Mouse (Mus musculus): ENCODE measurements at regions not wholly inside any gene's neighbourhood (a gene's known extent, or its start where the extent isn't known, plus 50 kb on each side); places are given as distances from the start of the nearest gene placed in this dataset.
A peak's percentile ranks its signal among the peaks of the same experiment; 100 is the strongest.

DNA sequence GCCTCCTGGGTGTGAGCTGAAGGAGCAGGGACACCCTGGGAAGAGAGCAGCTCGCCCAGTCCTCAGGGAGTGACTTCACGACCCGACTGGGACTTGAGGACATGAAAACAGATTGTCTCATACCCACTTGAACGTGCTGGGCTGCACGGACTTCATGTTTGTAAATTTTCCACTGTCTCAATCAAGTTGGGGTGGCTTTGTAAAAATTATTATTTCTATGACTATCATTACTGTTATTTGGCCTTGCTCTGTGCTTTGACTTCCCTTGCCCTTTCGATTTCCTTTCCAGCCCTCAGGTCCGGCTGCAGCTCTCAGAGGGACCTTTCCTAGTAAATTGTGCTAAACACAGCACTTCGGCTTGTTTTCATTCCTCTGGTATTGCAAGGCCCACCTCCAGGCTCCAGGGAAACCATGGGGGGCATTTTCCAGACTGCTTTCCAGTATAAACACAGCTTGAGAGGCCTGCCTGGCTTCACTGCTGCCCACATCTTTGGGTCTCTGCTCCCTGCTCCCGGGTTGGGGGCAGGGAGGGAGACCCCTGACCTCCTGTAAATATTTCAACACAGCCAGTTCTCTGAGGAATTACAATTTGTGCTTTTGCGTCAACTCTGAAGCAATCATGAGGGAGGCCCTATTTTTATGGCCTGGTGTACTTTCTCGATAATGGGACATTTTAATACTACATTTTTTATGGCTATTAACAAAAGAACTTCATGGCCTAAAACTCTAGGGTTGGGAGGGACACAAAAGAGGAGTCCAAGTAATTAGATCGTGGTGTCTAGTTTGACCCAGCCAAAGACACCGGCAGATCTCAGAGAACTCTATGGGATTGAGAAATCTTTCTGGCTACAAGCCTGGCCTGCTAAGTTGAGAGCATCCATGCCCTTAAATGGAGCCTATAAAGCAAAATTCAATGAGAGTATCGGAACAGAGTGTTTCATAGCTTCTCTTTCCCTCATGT is 68.9 kb upstream of the Errfi1 start:
- Histone ChIP-seq H3K4me3 (replicated peaks) (no peak overlapping the region), H3K27me3 (no peaks in the 10 kb centered on the region), H3K4me2 (no peak overlapping the region), H3K9ac (no peak overlapping the region), H3K4me1 (peaks cover 8% of the 10 kb centered on the region; the same call in 1 of the 2 replicates), H3K36me3 (replicated peaks) (no peaks in the 10 kb centered on the region), H3K9me3 (no peaks in the 10 kb centered on the region), H3K27ac (no peak overlapping the region)
- WGBS, result 82% methylated on average over 14 of the region's 14 CpGs
- no peak for ATAC-seq (ENCODE audit: low FRiP score)

DNA sequence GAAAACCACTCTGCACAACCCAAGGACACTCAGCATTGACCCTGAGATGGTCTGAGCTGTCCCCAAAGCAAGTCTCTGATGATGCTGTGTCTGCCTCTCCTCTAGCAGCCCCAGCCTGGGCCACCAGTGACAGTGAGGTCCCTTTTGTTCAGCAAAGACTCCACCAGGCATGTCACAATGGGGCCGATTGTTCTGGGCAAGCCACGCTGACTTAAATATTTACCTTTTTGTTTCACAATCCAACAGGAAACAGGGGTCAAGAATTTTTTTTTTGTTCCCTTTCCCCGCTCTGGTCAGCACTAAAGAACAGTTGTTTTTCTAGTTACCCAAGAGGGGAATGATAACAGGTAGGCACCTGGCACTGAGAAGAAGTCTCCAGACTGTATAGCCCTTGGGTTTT is 72.4 kb upstream of the Errfi1 start:
- no peak for ATAC-seq (ENCODE audit: low FRiP score)
- no peak overlapping the region for H3K27ac ChIP-seq

DNA sequence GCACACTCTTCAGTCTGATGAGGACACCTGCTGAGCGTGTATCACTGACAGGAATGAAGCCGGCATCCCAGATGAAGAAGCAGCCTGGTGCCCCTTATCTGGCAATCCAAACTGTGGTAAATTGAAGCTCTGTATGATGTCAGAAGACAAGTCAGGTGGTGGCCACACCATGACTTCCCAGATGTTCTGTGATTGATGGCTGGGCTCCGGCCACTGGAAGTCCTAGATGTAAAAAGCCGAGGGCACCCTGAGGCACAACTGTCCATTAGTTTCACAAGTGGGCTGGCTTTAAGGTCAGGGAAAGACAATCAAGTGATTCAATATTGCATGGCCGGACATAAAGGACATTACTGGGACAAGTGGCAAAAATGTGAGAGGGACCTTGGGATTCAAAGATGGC is 74.4 kb upstream of the Errfi1 start:
- ATAC-seq (ENCODE audit: low FRiP score), result no peak
- Histone ChIP-seq H3K27me3 (no peaks in the 10 kb centered on the region), H3K9me3 (no peaks in the 10 kb centered on the region), H3K36me3 (replicated peaks) (no peaks in the 10 kb centered on the region), H3K4me1 (peaks cover 13% of the 10 kb centered on the region), H3K4me3 (replicated peaks) (no peak overlapping the region), H3K9ac (no peak overlapping the region), H3K27ac (no peak overlapping the region), H3K4me2 (no peak overlapping the region)
- WGBS, result 72% methylated on average over 5 of the region's 5 CpGs

More for the DNA sequence above, 72.4 kb upstream of the Errfi1 start:
- Histone ChIP-seq H3K4me2 (no peak overlapping the region), H3K9ac (no peak overlapping the region), H3K27me3 (no peaks in the 10 kb centered on the region), H3K36me3 (replicated peaks) (no peaks in the 10 kb centered on the region), H3K9me3 (no peaks in the 10 kb centered on the region), H3K4me3 (replicated peaks) (no peak overlapping the region), H3K4me1 (peaks cover 13% of the 10 kb centered on the region)
- WGBS, result 58% methylated on average over 3 of the region's 3 CpGs

DNA sequence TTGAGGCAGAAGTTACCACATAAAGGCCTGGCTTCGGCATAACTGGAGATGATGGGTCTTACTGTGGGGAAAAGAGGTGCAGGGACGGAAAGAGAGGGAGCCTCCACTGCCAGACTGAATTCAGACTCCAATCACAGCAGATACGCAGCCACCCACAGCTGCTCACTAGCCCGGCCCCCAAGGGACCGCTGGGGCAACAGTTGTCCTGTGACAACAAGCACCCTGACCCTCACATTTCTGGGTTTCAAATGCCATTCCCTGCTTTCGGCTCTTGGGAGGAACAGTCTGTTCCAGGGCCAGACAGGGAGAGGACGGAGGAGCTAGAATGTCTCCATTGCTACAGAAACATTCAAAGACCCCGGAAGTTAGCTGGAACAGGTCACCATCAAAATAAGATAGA is 75.0 kb upstream of the Errfi1 start:
- no peak overlapping the region for H3K27ac ChIP-seq
- no peak for ATAC-seq (ENCODE audit: low FRiP score)

DNA sequence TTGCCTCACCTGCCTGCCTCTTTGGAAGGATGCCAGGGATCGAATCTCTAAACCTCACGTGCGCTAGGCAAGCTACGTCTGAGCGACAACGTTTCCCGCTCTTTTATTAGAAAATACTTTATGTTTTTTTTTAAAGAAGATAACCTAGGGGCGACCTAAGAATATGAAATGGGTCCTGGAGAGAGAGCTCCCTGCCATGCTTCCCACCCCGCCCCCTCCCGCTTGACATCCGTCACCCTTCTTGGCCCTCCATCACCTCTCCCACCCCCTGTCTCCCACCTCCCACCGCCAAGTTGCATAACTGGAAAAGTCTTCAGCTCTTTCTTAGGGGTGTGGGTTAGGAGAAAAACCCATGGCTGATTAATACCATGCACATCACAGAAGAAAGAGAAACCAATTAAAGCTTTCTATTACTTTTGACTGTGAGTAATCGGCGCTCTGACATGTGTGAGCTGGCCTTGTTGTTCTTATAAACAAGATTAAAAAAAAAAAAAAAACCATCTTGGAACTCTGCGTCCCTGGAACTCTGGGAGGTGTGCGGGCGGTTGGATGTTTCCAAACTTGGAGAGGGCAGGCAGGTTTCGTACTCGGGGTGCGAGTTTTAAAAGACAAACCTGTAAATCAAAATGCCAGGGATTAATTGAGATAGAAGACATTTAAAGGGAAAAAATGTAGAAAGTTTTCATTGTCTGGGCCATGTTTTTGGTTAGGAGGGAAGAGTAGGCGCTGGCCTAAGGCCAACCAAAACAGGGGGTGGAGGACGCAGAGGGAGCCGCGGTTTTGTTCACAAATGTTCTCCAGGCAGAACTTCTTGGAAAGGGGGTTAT is 77.8 kb upstream of the Errfi1 start:
- Histone ChIP-seq H3K4me3 (replicated peaks) (no peak overlapping the region), H3K9me3 (no peaks in the 10 kb centered on the region; the same call in 1 of the 2 replicates), H3K27me3 (no peaks in the 10 kb centered on the region), H3K9ac (no peak overlapping the region), H3K4me2 (no peak overlapping the region), H3K4me1 (peaks cover 8% of the 10 kb centered on the region), H3K36me3 (replicated peaks) (no peaks in the 10 kb centered on the region), H3K27ac (no peak overlapping the region)
- no peak for ATAC-seq (ENCODE audit: low FRiP score)
- 82% methylated on average over 24 of the region's 24 CpGs for WGBS

More for the DNA sequence above, 75.0 kb upstream of the Errfi1 start:
- H3K27me3 ChIP-seq, result no peaks in the 10 kb centered on the region
- H3K9ac ChIP-seq, result no peak overlapping the region
- WGBS, result 71% methylated on average over 8 of the region's 8 CpGs
- H3K4me2 ChIP-seq, result no peak overlapping the region
- no peak overlapping the region for H3K4me3 ChIP-seq (replicated peaks)
- H3K36me3 ChIP-seq (replicated peaks), result no peaks in the 10 kb centered on the region
- peaks cover 13% of the 10 kb centered on the region for H3K4me1 ChIP-seq
- H3K9me3 ChIP-seq, result no peaks in the 10 kb centered on the region

DNA sequence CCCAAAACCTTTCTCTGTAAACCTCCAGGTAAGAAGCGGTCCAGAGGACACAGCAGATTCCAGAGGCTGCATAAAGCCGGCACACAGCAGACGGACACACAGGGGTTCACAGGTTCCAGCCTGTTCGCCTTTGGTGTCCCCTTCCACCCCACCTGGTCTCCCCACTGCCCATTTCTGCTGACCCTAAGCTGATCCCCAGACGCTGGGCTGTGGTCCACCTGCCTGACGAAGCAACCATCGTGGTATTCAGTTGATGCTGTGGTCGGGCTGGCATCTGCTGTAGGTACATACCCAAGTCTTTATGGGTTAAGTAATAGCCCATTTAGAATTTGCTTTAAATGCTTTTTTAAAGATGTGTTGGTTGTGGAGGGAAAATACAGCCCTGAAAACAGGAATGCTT is 78.4 kb upstream of the Errfi1 start:
- ATAC-seq (ENCODE audit: low FRiP score), result no peak
- no peak overlapping the region for H3K9ac ChIP-seq
- peaks cover 5% of the 10 kb centered on the region; the same call in 1 of the 2 replicates for H3K4me1 ChIP-seq
- H3K4me2 ChIP-seq, result no peak overlapping the region
- H3K27ac ChIP-seq, result no peak overlapping the region
- H3K36me3 ChIP-seq (replicated peaks), result no peaks in the 10 kb centered on the region
- no peak overlapping the region for H3K4me3 ChIP-seq (replicated peaks)
- no peaks in the 10 kb centered on the region for H3K27me3 ChIP-seq
- 92% methylated on average over 8 of the region's 8 CpGs for WGBS
- H3K9me3 ChIP-seq, result no peaks in the 10 kb centered on the region; the same call in 1 of the 2 replicates

DNA sequence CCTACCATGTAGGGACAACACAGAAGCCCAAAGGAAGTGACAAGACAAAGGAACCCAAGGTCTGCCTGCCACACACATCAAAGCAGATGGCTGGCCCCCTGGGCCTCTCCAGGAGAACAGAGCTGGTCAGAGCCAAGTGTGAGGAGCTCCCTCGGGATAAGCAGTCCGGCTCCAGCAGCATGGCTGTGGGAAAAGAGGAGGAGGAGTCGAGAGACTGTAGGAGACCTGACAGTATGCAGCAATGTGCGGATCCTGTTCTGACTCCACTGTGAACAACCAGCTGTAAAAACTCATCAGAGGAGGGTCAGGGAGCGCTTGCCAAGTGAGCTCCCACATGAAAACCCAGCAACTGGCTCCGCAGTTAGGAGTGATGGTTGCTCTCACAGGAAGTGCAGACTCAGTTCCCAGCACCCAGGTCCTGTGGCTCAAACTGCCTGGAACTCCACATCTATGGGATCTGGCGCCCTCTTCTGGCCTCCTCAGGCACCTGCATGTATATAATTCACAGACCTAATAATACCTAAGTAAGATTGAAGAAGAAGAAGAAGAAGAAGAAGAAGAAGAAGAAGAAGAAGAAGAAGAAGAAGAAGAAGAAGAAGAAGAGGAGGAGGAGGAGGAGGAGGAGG is 79.3 kb upstream of the Errfi1 start:
- ATAC-seq (ENCODE audit: low FRiP score), result no peak

DNA sequence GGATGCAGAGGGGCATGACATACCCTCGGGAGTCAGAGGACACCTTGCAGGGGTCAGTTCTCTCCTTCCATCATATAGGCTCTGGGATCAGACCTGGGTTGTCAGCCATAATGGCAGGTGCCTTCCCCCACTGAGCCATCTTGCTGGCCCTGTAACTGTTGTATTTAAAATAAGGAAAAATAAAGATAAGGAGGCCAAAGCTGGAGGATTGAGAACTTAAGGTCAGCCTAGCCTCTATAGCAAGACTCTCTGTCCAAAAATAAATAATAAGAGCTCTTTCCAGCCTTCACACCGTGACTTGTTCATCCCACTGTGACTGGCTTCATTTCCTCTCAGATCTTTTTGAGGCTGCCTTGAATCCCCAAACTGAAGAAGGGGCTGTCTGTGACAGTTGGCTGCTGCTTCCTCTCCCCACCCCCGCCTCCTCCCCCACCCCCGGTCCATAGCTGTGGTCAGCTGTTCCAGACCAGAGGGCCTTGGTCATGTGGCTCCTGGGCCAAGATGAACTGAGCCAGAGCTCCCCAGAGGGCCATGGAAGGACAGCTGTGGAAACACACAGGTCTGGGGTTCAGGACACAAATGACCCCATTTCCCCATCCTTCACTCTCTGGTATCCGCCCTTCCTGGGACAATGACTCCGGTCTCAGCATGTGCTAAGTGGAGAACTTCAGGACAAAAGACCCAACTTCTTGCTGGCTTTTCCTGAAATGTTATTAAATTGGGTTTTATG is 81.6 kb upstream of the Errfi1 start:
- H3K9ac ChIP-seq, result no peak overlapping the region
- ATAC-seq (ENCODE audit: low FRiP score), result no peak
- H3K27me3 ChIP-seq, result no peaks in the 10 kb centered on the region
- H3K36me3 ChIP-seq (replicated peaks), result no peaks in the 10 kb centered on the region
- no peak overlapping the region for H3K27ac ChIP-seq
- WGBS, result 82% methylated on average over 6 of the region's 6 CpGs
- no peaks in the 10 kb centered on the region for H3K4me1 ChIP-seq
- no peak overlapping the region for H3K4me2 ChIP-seq
- H3K9me3 ChIP-seq, result no peaks in the 10 kb centered on the region; the same call in 1 of the 2 replicates
- H3K4me3 ChIP-seq (replicated peaks), result no peak overlapping the region

More for the DNA sequence above, 79.3 kb upstream of the Errfi1 start:
- no peaks in the 10 kb centered on the region; the same call in 1 of the 2 replicates for H3K9me3 ChIP-seq
- H3K4me2 ChIP-seq, result no peak overlapping the region
- H3K36me3 ChIP-seq (replicated peaks), result no peaks in the 10 kb centered on the region
- no peak overlapping the region for H3K27ac ChIP-seq
- H3K27me3 ChIP-seq, result no peaks in the 10 kb centered on the region
- 86% methylated on average over 7 of the region's 7 CpGs for WGBS
- no peak overlapping the region for H3K9ac ChIP-seq
- H3K4me1 ChIP-seq, result peaks cover 5% of the 10 kb centered on the region; the same call in 1 of the 2 replicates
- no peak overlapping the region for H3K4me3 ChIP-seq (replicated peaks)

DNA sequence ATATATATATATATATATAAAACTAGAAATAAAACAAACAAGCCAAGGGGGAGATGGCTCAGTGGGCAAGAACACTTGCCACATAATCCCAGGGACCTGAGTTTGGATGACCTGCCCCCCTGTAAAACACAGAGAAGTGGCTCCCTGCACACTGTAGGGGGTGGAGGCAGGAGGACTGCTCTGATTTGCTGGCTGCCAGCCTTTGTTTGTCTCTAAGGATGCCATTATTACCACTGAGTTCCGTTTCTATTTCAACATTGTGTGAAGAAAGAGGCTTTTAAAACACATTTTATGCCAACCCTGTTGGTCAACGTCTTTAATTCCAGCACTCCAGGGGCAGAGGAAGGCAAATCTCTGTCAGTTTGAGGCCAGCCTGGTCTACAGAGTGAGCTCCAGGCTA is 82.2 kb upstream of the Errfi1 start:
- Histone ChIP-seq H3K4me1 (no peaks in the 10 kb centered on the region), H3K27me3 (no peaks in the 10 kb centered on the region), H3K4me2 (no peak overlapping the region), H3K9me3 (no peaks in the 10 kb centered on the region; the same call in 1 of the 2 replicates), H3K9ac (no peak overlapping the region), H3K27ac (no peak overlapping the region), H3K4me3 (replicated peaks) (no peak overlapping the region), H3K36me3 (replicated peaks) (no peaks in the 10 kb centered on the region)
- ATAC-seq (ENCODE audit: low FRiP score), result no peak
- 50% methylated on average over 2 of the region's 2 CpGs for WGBS

DNA sequence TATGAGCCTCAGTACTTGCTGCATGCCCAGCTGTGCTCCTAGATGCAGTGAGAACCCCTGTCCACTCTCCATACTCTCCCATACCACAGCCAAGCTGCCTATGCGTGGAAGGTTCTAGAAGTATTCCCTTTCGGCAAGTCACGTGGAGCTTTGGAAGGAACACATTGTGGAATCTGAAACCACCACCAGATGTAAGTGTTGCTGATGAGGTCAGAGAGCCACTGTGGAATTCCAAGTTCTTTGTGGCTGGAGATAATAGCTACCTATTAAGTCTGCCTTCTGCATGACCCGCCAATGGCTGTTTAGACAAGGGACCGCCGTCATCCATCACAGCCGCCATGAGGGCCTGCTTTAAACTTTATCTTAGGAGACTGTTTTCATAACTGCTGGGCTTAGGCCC is 84.7 kb upstream of the Errfi1 start:
- Histone ChIP-seq H3K4me2 (no peak overlapping the region), H3K4me3 (replicated peaks) (no peak overlapping the region), H3K9ac (no peak overlapping the region), H3K27ac (peak overlapping the region; percentile 31; the same call in 1 of the 2 replicates), H3K4me1 (no peaks in the 10 kb centered on the region; the same call in 1 of the 2 replicates), H3K9me3 (no peaks in the 10 kb centered on the region; the same call in 1 of the 2 replicates), H3K27me3 (no peaks in the 10 kb centered on the region), H3K36me3 (replicated peaks) (no peaks in the 10 kb centered on the region)
- 62% methylated on average over 7 of the region's 7 CpGs for WGBS
- ATAC-seq (ENCODE audit: low FRiP score), result no peak

DNA sequence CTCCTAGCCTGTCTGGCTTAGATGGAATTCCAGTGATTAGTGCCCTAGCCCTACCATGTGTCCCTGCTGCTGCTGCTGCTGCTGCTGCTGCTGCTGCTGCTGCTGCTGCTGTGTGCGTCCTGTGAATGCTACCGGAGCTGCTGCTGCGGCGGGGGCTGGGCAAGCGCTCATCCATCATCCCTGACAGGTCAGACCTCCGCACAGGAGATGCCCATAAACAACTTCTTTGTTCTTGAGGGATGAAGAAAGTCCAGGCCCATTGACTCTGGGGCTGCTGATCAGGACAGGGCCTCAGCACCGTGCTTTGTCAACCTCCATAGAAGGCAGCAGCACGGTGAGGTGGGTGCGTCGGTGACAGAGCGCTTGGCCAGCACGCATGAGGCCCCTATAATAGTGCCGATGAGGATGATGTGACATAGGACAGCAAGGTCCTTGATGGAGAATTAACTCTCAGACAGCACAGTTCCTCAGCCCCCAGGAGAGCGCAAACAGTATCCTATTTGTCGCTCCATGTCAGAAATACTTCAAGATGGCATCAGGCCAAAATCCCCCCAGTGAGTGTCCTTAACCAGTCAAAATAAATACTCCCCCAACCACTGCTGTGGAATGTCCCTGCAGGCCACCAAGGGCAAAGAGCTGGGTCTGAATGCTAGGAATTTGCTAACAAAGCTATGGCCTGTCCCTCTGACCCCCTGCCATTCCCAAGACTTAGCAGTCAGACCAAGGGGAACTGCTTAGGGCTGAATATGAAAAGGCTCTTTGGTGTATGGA is 95.1 kb upstream of the Errfi1 start:
- H3K4me3 ChIP-seq (replicated peaks), result peak overlapping the region; percentile 8; the same call in 1 of the 2 replicates

More for the DNA sequence above, 95.1 kb upstream of the Errfi1 start:
- ATAC-seq (ENCODE audit: low FRiP score), result peak; percentile 82
- H3K9ac ChIP-seq, result no peak overlapping the region; the same call in 1 of the 2 replicates
- no peaks in the 10 kb centered on the region for H3K9me3 ChIP-seq
- no peaks in the 10 kb centered on the region for H3K27me3 ChIP-seq
- WGBS, result 8% methylated on average over 15 of the region's 15 CpGs
- no peaks in the 10 kb centered on the region for H3K36me3 ChIP-seq (replicated peaks)
- H3K27ac ChIP-seq, result peak overlapping the region; percentile 86
- H3K4me2 ChIP-seq, result peak overlapping the region; percentile 43
- peaks cover 30% of the 10 kb centered on the region for H3K4me1 ChIP-seq

Measured in forebrain, embryonic 12.5 days (tissue).